Mouse (Mus musculus) induced T-regulatory cell, adult 2 months (primary cell): ENCODE data around the gene Hsph1.
A peak's percentile ranks its signal among the peaks of the same experiment; 100 is the strongest.

ENCODE experiments used
- DNase-seq: peaks from one replicate; pipeline ENCODE4 v3.0.0-alpha.2; 2012; ENCODE audit warnings: low read depth

Gene Hsph1

DNA sequence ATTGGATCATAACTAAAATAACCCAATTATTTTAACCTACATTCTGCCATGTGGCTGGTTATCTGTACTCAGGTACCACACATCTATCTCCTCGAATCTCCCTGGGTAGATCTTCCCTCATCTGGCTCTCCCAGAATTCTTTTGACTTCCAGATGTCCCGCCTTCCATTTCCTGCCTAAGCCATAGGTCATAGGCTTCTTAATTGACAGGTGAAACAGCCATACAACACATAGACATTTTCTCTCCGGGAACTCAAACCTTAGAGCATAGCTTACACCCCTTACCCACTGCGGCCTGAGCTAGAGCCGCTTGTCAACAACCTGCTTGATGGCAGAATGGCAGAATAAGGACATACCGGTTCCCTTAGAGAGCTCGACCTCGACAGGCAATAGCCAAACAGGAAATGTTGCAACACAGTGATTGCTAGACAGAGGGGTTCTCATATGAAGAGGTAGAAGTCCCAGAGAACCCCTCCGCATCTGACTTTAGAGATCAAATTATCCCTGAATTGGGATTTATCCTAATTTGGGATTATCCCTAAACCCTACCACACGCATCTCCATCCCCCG lies 48.8 kb downstream of the Hsph1 start:
- DNase-seq, result peak; percentile 47

- peak; percentile 61 for DNase-seq
Observed at GRCm38 (mm10) chr5:149585910-149586309, 50.3 kb downstream of the Hsph1 start.

DNA sequence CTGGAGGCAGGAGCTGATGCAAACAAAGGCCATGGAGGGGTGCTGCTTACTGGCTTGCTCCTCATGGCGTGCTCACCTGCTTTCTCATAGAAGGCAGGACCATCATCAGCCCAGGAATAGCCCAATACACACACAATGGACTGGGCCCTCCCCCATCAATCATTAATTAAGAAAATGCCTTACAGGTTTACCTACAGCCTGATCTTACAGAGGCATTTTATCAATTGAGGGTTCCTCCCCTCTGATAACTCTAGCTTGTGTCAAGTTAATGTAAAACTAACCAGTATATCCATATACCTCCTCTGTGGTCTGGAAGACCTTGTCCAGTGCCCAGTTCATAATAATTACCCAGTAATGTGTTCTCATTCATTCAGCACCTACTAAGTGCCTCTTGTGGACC lies 50.9 kb downstream of the Hsph1 start:
- DNase-seq, result no peak

DNA sequence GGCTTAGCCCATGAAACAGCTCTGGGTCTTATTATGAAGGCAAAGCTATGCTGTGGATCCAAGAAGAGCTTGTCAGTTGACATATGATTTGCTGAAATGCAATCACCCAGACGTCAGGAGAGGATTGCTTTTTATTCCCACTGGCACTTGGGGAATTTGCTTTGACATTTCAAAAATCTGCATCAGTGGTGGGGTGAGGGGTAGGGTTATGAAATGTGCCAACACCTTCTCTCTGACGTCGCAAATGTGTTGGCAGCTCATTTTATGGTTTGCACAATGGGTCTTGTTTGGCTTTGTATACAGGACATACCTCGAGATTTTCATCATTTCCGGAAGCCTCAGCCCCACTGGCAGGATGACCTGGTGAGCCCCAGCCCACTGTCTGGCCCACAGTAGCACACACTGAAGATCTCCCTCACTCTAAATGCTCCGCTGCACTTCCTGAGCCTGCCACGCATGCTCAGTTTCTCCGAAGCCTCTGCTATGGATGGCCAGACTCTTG lies 52.0 kb downstream of the Hsph1 start:
- no peak for DNase-seq

- no peak for DNase-seq
Observed at GRCm38 (mm10) chr5:149583507-149583906, 52.7 kb downstream of the Hsph1 start.

DNA sequence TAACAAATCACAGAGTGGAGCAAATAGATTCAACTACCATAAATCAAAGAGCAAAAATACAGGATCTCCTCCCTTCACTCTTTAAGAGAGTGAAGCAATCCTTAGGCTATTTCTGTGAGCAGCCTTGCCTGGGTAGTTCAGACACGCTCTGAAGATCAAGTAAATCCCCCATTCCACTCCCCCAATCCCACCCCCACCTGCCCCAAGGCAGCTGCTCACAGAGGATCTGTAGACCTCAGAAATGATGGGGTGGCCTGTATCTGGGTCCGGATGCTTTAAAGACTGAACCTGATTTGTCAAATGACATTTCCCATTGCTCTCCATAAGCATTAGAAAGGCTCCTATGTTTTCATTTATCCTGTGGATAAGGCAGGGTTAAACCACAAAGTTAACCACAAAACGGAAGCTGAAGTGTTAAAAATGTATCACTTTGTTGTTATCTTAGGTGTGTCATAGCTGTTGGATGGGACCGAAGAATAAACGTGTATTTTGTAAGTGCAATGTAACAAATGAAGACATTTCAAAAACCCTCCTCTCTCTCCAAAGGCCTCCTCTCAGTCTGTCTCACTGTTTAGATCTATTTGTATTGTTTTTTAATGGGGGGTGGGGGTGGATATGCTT lies 53.4 kb downstream of the Hsph1 start:
- DNase-seq, result no peak

- DNase-seq, result no peak
Observed at GRCm38 (mm10) chr5:149577449-149577848, 58.7 kb downstream of the Hsph1 start.

- no peak for DNase-seq
Observed at GRCm38 (mm10) chr5:149576977-149577376, 59.2 kb downstream of the Hsph1 start.

GRCm38 (mm10) chr5:149568993-149569392 lies 67.2 kb downstream of the Hsph1 start:
- DNase-seq, result no peak

DNA sequence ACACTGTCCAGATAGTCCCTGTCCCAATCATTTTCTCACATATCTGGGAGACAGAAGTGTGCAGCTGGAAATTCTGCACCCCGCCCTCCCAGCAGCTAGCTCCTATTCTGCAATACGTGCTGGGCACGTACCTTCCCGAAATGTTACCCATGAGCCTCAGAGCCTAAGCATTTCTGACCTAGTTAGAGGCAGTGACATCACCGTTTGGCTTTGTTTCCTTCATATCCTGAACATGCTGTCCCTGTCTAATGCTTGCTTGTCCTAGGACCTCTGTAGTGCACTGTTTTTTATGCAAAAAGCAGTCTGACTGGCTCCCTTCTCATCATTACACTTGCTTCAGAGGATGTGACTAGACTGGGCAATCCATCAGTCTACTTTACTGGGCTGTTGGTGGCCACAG lies 69.2 kb downstream of the Hsph1 start:
- no peak for DNase-seq

GRCm38 (mm10) chr5:149566026-149566425 lies 70.2 kb downstream of the Hsph1 start:
- no peak for DNase-seq
